Mouse (Mus musculus): Measurements from ENCODE around the gene Surf6.
"Not testable (repeated sequence)": the region's sequence is repeated elsewhere in the genome, so short reads cannot be mapped to it uniquely, and the experiment has no call there.

Gene Surf6

DNA sequence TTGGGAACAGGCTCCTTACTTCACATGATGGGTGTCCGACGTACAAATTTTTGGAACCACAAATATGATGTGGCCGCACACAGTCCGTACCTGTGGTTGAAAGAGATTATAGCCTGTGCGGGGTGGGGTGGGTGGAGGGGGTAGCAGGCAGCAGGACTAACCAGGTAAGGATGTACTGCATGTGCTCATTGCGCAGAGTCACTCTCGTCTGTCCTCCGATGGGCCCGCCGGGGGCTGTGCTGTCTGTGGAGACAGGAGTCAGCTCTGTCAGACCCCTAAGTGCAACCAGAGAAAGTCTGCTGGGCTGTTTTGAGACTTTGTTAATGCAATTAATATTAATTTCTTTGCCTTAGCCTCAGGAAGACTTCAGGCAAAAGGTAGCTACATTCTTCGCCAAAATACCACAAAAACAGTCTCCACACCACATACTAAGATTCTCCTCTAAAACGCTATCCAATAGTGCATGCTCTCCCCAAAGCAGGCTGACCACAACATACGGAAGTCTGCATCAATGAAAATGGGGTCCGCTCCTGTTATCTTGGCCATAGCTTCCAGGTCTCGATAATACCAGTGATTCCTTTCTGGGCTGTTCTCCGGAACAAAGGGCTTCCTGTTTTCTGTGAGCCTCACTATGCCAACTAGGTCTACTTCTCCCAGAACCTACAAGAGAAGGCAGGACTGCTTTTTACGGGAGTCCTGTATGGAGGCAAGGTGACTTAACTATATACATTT is 10.9 kb upstream of the Surf6 start:
- DNase-seq (ENCODE audit: low spot score): no peak

DNA sequence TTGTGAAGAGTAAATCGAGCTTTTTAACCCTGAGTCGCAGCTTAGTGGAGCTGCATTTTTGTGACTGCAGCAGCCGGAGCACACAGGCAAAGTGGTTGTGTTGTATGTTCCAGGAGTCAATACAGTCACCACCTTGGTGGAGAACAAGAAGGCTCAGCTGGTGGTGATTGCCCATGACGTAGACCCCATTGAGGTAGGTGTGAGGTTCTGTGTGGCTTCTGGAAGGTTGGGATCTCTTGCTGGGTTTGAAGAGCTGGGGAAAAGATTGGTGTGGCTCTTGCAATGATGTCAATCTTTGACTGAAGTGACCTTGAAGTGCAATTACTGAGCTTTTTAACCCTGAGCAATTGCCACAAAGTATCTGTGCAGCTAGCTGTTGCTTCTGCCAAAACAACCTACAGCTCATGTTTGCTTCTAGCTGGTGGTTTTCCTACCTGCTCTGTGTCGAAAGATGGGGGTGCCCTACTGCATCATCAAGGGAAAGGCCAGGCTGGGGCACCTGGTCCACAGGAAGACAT is 9.6 kb upstream of the Surf6 start:
- no peak for DNase-seq (ENCODE audit: low spot score)

DNA sequence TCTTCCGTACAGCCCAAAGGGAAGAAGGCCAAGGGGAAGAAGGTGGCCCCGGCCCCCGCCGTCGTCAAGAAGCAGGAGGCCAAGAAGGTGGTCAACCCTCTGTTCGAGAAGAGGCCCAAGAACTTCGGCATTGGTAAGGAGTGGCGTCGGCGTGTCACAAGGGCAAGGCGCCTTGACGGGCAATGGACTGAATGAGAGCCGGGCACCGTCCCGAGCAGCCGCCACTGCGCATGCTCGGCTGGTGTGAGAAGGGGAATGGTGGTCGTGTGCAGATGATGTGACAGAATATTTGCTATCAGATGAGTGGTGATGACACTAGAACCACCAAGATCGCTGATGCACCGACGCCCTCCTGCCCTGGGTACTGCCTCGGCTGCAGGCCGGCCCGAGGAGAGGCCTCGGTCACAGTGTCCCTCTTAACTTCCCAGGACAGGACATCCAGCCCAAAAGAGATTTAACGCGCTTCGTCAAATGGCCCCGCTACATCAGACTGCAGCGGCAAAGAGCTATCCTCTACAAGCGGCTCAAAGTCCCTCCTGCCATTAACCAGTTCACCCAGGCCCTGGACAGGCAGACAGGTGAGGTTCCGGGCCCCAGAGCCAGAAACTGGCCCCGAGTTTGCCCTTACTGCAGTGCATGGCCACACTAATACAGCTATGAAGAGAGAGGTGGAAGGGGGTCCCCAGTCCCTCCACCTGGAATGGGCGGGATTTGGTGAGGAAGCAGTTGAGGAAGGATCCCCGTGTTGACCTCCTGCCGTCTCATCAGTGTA is 8.5 kb upstream of the Surf6 start:
- no peak for DNase-seq (ENCODE audit: low spot score)

DNA sequence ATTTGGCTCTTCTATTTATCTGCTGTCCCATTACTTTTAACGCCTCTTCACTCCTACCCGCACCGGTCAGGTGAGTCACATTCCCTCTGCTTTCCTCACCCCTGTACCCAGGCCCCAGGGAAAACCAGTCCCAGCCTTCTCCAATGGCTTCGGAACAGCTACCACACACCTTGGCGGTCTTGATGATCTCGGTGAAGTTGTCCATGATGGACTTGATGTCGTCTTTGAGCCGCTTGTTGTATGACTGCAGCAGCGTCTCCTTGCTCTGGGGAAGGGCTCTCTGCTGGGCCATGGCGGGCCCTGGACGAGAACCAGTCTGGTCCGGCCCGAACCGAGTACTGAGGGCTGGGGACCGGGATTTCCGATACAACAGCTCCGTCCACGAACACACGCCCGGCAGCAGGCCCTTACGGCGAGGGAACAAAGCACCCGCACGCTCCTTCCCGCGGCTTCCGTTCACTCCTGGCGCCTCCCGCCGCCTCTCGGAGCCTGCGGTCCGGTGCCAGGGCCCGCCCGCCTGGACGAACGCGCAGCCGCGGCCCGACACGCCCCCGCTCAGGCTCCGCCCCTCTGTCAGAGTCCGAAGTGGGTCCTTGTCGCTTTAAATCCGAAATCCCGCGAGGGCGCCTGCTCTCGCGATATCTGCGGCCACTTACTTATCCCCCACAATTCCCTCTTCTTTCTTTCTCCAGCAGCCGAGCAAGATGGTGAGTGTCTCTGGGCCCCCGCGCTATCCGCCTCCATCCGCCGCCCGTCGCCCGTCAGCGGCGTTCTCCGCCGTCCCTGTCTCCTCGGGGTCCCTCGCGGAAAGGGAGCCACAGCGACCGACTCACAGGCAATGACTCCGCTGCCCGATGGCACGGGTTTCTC is 7.7 kb upstream of the Surf6 start, which contains the start of the genes Med22 and Rpl7a:
Gene Med22, minus strand, starts transcription at position 554 of the 870 bp plus-strand sequence.
Gene Rpl7a, plus strand, starts transcription at position 641 of the 870 bp plus-strand sequence.
- peak; percentile 99 for DNase-seq (ENCODE audit: low spot score)

DNA sequence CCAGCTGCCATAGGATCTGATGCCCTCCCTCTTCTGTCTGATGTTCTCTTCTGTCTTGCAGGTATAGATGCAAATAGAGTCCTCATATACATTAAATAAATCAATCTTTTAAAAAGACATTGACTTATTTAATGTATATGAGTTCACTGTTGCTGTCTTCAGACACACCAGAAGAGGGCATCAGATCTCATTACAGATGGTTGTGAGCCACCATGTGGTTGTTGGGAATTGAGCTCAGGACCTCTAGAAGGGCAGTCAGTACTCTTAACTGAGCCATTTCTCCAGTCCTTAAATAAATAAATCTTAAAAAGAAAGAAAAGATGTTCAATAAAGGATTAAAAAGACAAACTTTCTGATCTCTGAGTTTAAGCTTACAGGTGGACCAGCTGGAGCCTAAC is 6.7 kb upstream of the Surf6 start:
- no peak for DNase-seq (ENCODE audit: low spot score)

DNA sequence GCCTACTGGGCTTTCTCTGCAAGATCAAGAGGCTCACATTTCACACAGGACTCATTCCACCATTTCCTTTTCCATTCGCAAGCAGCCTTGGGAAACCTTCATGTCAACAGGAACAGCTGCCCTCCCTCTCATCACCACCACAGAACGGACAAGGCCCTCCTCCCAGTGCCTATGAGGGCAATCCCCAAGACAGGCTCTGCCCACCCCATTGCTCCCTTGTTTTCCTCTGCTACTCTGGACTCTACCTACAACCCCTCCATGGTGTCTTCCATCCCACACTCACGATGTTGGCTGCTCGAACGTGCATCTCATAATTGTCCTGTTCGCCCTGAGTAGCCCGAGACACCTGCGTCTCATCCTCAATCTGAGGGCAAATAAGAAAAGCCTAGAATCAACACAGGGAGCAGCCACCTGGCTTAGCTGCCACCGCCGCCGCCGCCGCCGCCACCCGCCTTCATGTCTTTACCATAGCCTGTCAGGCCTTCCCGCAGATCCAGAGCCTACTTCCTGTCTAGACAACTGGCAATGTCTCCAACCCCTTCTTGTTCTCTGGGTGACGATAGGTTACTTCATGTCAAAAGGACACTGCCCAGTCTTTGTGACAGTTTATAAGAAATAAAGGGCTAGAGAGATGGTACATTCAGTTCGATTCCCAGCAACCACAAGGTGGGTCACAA is 6.2 kb upstream of the Surf6 start:
- no peak for DNase-seq (ENCODE audit: low spot score)

DNA sequence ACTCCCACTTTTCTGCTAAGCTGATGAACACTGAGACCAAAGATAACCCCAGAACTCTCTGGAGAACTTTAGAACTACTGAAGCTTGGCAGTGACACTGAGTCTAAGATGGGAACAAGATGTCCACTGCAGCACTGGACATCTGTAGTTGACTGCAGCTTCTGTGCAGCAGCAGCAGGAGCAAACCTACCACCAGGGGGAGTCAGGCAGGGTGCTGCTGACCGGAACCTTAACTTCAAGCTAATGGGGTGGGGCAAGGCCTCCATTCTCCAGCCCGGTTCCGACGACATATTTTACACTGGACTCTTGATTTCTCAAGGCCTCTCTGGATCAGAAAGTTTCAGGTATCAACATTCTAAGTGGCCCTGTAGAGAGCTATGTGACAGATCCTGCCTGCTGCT is 4.4 kb upstream of the Surf6 start:
- peak; percentile 13 for DNase-seq (ENCODE audit: low spot score)

DNA sequence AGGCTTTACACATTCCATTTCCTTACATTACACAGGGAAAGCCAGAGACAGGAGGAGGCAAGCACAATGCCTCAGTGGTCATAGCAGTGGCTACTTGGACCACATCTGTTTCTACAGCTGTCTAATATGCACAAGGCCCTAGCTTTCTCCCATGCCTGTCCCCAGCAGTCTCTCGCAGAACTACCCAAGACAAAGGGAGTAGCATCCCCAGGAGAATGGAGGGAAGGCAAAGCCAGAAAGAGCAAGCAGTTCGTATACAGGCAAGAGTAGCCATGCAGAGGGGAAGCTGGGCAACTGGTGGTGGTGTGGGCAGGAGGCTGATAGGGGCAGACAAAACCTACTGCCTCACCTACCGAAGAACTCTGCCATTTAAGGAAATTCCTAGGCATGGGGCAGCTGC is 3.8 kb upstream of the Surf6 start:
- DNase-seq (ENCODE audit: low spot score): peak; percentile 6

DNA sequence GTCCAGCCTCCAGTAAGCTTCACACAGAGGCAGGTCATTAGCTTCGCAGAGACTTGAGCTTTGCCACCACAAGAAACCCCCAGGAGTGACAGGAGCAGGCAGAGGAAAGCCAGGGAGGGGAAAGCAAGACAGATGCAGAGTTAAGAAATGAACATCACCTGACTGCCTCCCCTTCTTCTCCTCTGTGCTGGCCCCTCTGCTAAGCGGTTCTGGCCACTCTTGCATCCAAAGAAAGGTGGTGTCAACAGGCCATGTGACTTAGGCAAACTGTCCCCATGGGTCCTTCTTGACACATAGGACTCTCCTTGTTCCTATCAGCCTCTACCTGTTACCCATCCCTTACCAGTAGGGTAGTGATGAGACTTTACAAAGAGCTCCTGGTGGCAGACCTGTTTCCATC is 3.3 kb upstream of the Surf6 start:
- peak; percentile 5 for DNase-seq (ENCODE audit: low spot score)

DNA sequence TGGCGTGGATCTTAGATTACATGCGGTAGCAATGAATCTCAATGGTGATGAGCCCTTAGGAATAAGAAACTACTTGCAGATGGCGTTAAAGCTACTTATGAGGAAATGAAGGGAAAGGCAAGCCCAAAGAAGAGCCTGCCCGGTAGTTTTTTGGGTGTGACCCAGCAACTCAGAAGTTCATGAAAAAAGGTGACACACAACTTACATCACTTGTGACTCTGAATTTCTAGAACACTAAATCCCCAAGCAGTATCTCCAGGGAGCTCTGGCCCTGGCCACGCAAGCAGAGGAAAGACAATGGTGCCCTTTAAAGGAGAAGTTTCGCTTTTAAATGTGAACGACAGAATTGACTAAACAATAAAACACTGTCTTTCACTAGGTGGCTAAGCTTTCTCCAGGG is 632 bp upstream of the Surf6 start:
- DNase-seq (ENCODE audit: low spot score): no peak

DNA sequence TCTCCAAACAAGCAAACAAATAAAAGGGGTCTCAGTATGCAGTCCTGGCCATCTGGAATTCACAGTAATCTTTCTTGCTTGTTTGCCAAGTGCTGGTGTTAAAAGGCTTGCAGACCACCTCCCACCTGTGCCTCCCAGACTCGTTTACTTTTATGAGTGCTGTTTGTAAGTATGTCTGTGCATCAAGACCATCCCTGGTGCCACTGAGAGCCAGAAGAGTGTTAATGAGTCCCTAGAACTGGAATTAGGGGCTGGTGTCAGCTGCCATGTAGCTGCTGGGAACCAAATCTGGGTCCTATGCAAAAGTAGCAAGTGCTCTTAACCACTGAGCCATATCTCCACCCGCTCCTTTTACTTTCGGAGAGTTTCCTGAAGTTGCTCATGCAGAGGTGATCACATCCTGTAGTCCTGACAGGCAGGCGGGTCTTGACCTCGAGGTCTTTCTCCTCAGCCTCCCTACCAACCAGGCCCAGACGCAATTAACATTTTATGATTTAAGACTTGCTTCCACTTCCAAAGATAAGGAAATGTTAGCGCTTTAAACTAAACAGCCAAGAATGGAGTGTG is 762 bp downstream of the Surf6 start:
- no peak for DNase-seq (ENCODE audit: low spot score)

DNA sequence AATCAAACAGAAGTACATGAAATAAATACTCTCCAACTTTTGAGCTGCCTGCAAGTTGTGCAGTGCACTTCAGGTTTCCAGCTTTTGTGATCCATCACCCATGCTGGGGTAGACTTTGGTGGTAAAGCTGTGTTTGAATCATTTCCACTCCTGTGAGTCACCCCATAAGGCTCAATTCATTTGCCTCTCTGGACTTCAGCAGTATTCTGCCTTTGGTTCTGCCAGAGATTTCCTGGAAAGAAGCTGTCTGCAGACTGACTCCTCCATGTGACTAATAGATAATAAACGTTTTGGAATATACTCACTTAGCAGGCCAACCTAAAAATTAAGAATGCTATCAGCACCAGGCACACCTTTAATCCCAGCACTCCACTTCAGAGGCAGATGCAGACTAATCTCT is 1.9 kb downstream of the Surf6 start:
- no peak for DNase-seq (ENCODE audit: low spot score)

DNA sequence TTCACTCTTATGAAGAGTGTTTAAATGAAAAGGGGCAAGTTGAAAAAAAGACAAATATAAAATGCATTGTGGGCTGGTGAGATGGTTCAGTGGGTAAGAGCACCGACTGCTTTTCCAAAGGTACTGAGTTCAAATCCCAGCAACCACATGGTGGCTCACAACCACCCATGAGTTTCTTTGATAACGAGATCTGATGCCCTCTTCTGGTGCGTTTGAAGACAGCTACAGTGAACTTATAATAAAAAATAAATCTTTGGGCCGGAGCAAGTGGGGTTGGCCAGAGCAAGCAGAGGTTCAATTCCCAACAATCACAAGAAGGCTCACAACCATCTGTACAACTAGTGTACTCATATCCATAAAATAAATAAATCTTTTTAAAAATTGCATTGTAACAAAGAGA is 6.8 kb downstream of the Surf6 start:
- DNase-seq (ENCODE audit: low spot score): no peak

DNA sequence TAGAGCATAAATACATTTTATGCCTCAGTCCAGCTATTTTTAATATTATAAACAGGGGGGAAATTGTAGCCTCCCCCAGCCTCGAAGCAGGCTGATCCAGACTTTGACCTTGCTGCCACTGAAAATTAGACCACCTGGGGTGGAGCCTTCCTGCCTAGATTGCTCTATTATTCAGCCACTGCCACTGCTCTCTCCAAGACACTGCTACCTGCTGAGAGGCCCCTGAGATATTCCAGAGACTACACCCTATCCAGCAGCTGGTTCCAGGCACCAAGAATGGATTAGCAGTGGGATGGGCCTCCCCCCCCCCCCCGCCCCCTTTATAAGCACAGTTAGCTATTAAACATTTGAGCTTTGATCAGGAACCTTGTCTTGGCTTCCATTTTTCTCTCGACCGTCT is 16.5 kb downstream of the Surf6 start:
- not testable (repeated sequence) for DNase-seq (ENCODE audit: low spot score)

DNA sequence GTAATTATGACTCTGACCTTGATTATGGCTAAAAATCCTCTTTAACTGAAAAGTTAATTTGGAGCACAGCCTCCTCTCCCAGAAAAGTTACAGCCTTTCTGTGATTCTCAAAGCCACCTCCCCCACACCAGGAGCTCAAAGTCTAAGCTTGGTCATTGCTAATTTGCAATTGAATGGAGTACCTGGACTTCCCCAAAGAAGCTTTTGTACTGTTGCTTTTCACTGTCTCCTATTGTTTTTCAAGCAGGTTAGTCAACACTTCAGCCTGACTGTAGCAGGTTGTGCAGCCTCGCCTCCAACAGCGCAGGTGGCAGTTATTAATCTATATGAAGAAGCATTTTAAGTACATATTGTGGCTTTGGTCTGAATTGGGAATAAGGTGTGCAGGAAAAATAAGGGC is 17.1 kb downstream of the Surf6 start:
- not testable (repeated sequence) for DNase-seq (ENCODE audit: low spot score)

DNA sequence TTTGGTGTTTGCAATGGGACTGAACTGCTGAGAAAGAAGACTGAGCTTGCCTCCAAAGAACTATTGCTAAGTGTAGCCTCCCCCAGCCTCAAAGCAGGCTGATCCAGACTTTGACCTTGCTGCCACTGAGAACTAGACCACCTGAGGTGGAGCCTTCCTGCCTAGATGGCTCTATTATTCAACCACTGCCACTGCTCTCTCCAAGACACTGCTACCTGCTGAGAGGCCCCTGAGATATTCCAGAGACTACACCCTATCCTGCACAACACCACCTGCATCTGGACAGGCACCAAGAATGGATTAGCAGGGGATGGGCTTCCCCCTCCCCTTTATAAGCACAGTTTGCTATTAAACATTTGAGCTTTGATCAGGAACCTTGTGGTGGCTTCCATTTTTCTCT is 24.1 kb downstream of the Surf6 start:
- DNase-seq (ENCODE audit: low spot score): no peak

DNA sequence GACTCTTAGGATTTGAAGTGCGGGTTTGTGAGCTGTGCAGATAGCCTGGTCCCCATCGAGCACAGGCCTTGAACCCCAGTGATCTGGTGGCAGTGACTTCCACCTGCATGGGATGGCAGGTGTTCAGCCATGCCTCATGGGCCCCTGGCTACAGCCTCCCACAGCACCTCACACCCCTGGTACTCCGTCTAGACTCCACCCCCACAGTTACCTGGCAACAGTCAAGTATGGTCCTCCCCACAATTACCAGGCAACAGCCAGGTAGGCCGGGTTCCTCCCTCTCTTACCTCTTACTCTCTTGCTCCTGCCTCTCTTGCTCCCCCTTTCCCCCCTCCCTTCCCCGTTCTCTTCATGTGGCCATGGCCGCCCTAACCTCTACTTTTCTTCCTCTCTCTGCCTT is 32.0 kb downstream of the Surf6 start:
- no peak for DNase-seq (ENCODE audit: low spot score)

DNA sequence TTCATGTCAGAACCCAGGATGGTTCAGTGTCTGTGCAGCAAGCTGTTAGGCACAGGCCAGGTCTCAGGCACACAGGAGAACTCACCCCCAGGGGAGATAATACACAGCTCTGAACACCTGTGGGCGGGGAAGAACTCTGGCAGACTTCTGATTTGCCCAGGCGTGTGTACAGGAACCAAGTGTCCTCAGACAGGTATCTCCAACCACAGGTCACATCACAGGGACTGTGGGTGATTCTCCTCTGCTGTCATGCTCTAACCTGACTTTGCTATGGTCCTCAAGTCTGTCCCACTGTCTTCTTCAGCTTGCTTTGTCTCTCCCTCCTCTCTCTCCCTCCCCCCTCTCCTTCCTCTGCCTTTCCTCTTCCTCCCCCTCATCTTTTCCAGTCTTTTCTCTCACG is 37.8 kb downstream of the Surf6 start, which contains the start of gene Abo:
Gene Abo, minus strand, starts transcription at position 101 of the 400 bp plus-strand sequence.
- no peak for DNase-seq (ENCODE audit: low spot score)

DNA sequence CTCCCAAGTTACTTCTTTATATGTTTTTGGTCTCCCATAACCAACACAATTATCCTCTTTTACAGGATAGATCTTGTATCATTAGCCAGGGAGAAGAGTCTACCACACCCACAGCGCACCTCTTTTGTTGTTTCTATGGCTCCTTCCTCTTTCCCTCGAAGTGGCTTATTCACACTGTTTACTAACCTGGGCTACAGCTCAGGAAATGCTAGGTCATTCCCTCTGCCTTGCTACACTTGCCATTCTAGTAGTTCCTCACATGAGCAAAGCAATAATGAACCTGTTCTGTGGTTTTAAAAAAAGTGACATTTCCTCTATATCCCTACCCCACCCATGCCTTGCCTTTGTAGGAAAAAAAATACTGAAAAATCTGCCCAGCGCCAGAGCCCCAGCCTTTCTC is 39.8 kb downstream of the Surf6 start:
- DNase-seq (ENCODE audit: low spot score): no peak

DNA sequence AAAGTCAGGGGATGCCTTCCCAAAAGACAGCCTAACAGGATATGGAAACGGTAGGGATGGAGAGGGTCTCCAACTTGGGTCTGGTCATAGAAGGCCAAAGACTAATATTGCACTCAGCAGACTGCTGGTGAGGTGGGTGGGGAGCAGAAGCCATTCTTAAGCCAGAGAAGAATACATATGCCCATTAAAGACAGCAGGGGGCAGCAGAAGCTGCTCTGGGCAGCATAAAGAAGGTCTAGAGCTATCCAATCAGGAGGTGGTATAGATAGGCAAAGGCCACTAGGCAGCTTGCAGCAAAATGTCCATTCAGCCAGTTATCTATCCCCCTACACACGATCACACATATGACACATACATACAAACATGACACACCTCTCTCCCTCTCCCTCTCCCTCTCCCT is 55.0 kb downstream of the Surf6 start:
- DNase-seq (ENCODE audit: low spot score): no peak
